ENCODE assay signal across 17 mouse cellular contexts in the genomic region with DNA sequence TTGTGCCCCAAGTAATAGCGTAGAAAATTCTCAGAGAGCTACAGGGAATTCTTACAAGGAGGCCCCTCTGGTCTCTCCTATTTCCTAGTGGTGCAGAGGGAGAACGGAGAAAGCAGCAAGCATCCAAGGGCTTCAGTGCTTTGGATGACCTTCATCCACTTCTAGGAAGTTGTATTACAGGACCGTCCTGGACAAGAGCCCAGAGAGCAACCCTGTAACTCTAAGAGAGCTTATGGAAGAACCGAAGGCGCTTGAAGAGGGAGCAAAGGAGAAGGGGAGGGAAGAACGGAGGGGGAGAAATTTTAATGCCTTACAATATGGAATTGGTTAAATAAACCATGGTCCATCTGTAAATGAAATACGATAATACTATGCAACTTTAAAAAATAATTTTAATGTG. TPM values are rescaled to one million over a fixed set of nuclear protein-coding genes. Genes with fewer than 3 reads are reported as not detected.
DNase-seq lines count a peak whose midpoint lies in the region; TF ChIP-seq lines count a peak whose summit lies in the region.
"Had no signal": no experiment of that assay in that cellular context is flagged by ENCODE, and none has a peak within 500 bp of the region (broad histone marks: within the 10 kb centered on the region; RNA-seq: fewer than 3 reads in every experiment).

No protein-coding gene starts in this region.

- H3K4me3 ChIP-seq in cortical plate, adult 2 months (ENCODE audit: insufficient read depth, low read length): no peak overlapping the region
- H3K4me3 ChIP-seq: heart, embryonic 15.5 days; intestine, embryonic 15.5 days; neural tube, embryonic 12.5 days had no signal

- TF ChIP-seq CTCF in cortical plate, adult 2 months (IDR thresholded peaks at IDR 0.05; ENCODE audit: extremely low read depth, insufficient read depth, low read length): no peak

- TF ChIP-seq POLR2A in cortical plate, adult 2 months (IDR thresholded peaks at IDR 0.05; ENCODE audit: extremely low read depth, insufficient read depth, low read length): no peak

- peaks cover 6% of the 10 kb centered on the region; the same call in 1 of the 2 replicates for H3K4me1 ChIP-seq in cortical plate, adult 2 months (ENCODE audit: control insufficient read depth, insufficient read depth, low read length)
- H3K4me1 ChIP-seq: heart, embryonic 15.5 days; intestine, embryonic 15.5 days had no signal

- 0 out of 2 replicates have a peak overlapping the region, but pooled peaks have one; percentile 74 for H3K27ac ChIP-seq in cortical plate, adult 2 months (ENCODE audit: insufficient read depth, low read length)
- H3K27ac ChIP-seq: heart, embryonic 15.5 days; hindbrain, embryonic 14.5 days; intestine, embryonic 15.5 days; neural tube, embryonic 12.5 days had no signal

- DNase-seq in heart, adult 18-20 months: peak; percentile 9
- no peak for DNase-seq in heart, adult 8-10 months (ENCODE audit: low spot score)
- peak; percentile 10 for DNase-seq in ovary, adult 18-20 months (ENCODE audit: low spot score)
- no peak for DNase-seq in ovary, postnatal 14 days (ENCODE audit: low spot score)
- DNase-seq in embryo, embryonic 10.5 days (ENCODE audit: low spot score): no peak
- no peak for DNase-seq in retina, embryonic 14.5 days (ENCODE audit: low spot score)
- DNase-seq: liver, postnatal 0 days; thymus, postnatal 14 days had no signal

RNA-seq across cellular contexts. Expression of a gene that starts 33.3 kb away (rescaled TPM):
- under 1 TPM in 1 of 2 experiments, not detected in 1; 0.13 TPM for total RNA-seq in heart, adult 18-20 months (2021)
- not detected for total RNA-seq in heart, adult 8-10 months (2022)
- polyA plus RNA-seq in cortical plate, adult 2 months (2012; rRNA removed): 1.0 and 1.1 TPM in 2 replicates
- total RNA-seq: ES-E14; megakaryocyte-erythroid progenitor cell, adult 5-6 weeks had no signal
- polyA plus RNA-seq: heart, embryonic 15.5 days; hindbrain, embryonic 14.5 days; intestine, embryonic 15.5 days; kidney, embryonic 14.5 days; limb, embryonic 11.5 days; liver, postnatal 0 days; neural tube, embryonic 12.5 days had no signal

Comparison
In these comparisons a context has a peak if more than half of its experiments do, and no peak if none do; other contexts are left out.
1. DNase-seq: peak in heart, adult 18-20 months (2 of 2) and ovary, adult 18-20 months (single experiment); none in heart, adult 8-10 months (single experiment), ovary, postnatal 14 days (single experiment), embryo, embryonic 10.5 days (single experiment) and retina, embryonic 14.5 days (single experiment).